Mouse (Mus musculus): ENCODE results near the gene Rab19.
"Not testable (repeated sequence)": the region's sequence is repeated elsewhere in the genome, so short reads cannot be mapped to it uniquely, and the experiment has no call there.

Gene Rab19

DNA sequence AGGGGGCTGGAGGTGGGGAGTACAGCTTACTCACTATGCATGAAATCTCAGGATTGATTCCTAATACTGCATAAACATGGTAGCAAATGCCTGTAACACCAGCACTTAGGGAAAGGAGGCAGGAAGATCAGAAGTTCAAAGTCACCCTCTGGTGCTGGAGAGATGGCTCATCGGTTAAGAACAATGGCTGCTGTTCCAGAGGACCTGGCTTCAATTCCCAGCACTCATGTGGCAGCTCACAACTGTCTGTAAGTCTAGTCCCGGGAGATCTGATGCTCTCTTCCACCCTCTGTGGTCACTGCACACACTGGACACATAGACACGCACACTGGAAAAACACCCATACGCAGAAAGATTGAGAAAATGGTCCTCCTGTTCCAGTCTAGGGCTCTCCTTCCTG is 52.2 kb downstream of the Rab19 start:
- DNase-seq, result no peak

DNA sequence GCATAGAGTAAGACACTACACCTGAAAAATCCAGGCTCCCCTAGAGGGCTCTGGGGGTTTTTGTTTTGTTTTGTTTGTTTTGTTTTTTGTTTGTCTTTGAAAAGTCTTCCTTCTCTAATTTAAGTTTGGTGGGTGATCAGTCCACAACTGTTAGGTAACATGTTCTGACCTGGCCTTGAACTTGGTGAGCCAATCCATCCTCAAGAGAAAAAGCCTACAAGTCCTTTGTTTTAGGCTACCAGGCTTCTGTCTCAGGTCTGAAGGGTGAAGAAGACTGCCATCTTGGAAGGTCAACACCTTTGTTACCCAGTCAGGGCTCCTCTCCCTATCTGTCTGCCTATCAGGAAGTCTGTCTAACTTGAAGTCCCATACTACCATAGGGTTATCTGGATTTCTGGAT is 52.7 kb downstream of the Rab19 start:
- no peak for DNase-seq

- no peak for DNase-seq
Measured at GRCm38 (mm10) chr6:39434111-39434885, 53.3 kb downstream of the Rab19 start.

- no peak for DNase-seq
Measured at GRCm38 (mm10) chr6:39434886-39435492, 54.0 kb downstream of the Rab19 start.

- DNase-seq, result no peak
Measured at GRCm38 (mm10) chr6:39435875-39436274, 54.9 kb downstream of the Rab19 start.

DNA sequence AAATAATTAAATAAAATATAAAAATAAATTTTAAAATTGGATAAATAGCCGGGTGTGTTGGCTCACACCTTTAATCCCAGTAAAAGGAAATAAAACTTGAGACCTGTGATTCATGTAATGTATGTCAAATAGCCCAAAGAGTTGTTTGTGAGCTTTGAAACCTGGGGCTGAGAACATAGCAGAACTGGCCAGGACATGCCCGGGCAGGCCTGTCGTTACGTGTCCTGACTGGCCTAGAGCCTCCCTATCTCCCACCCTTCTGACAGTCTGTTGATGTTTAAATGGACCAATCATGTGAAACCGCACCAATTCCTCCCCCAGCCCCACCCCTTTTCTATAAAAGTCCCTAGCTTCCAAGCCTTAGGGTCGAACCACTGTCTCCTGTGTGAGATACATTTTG is 56.5 kb downstream of the Rab19 start:
- not testable (repeated sequence) for DNase-seq

Measured in thymus, adult 18-20 months (tissue).